Mouse (Mus musculus) large intestine, adult 2 months (tissue): Measurements from ENCODE around the gene Slc7a5. TPM values are rescaled to one million over a fixed set of nuclear protein-coding genes. Genes with fewer than 3 reads are reported as not detected.
A peak's percentile ranks its signal among the peaks of the same experiment; 100 is the strongest.

Source experiments
- DNase-seq: peaks from one replicate; pipeline ENCODE4 v3.0.0-alpha.2; 2012; ENCODE audit warnings: low read depth, low spot score
- WGBS: fragments of 180-500 bp; shearing (Covaris S2); methylation state at CpG from one replicate; pipeline ENCODE4 v1.1.7; 2018; 5-methylcytosine and 5-hydroxymethylcytosine counted together
- polyA plus RNA-seq: library from polyadenylated mRNA; depleted of rRNA; stranded (reverse); fragments of >200 nt; gene quantifications from 2 replicates; pipeline ENCODE4 v1.2.3, GENCODE M21; 2012

The Slc7a5 gene
- polyA plus RNA-seq, 1 experiment: 19.3 TPM

DNA sequence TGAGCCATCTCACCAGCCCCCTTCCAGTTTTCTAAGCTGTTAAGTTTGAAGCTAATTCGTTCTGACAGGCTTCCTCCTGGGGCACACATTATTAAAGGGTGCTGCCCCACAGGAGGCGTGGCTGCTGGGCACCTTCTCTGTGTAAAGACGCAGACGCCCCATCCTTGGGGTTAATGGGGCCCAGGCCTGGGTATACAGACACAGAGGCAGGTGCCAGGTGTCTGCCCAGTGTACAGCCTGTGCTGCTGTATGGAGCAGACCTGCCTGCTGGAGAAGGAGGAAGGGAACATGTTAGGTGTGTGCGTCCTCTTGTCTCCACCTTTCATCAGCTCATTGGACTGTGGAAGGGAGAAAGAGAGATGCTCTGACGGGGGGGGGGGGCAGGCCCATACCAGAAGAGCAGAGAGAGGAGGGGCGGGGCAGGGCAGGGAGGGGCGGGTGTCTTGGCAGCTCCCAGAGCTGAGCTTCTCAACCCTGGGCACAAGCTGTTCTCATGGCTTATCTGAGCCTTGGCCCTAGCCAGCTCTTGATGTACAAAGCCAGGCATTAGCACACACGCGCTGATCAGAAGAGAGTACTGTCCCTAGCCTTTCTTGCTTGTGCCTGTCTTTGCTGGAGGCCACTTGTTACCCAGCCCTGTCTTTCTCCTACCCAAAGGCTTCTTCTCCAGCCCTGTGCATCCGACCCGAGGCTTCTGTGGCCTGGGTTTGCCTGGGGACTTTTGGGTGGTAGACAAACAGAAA, 45.5 kb downstream of the Slc7a5 start:
- 29% methylated on average over 12 of the region's 12 CpGs for WGBS
- DNase-seq: no peak

DNA sequence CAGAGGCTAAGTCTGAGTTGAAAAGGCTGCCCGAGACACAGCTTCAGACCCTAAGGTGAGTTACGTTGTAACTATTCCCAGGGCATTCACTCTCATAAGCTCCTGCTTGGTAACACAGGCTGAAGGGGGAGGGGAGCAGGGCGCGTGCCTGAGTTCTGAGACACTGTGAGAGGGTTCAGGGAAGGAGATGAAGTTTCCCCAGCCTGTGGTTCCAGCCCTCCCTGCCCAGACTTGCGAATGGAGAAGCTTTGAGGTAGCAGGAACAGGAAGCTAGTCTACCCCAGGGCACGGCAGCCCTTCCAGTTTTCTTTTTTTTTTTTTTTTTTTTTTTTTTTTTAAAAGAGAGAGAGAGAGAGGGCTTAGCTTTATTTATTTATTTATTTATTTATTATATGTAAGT, 46.2 kb downstream of the Slc7a5 start:
- WGBS: 45% methylated on average over 6 of the region's 6 CpGs
- DNase-seq: no peak

DNA sequence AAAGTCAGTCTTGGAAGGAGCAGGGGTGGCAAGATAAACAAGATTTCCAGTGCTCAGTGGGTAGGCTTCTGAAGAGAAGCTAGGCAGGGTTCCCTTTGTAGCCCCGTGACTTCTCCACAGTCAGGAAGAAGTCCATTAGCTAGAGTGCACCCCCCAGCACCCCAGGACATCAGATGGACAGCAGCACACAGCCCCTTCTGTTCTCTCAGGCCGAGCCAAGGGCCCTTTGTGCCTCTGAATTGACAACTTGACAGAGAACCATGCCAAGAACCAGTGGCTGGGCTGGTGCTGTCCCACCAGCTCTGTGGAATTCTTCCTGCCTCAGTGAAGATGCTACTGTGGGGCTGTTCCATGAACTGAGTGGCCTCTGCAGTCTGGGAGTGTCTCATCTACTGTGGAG, 49.7 kb downstream of the Slc7a5 start:
- WGBS: 70% methylated on average over 2 of the region's 2 CpGs
- DNase-seq: no peak

DNA sequence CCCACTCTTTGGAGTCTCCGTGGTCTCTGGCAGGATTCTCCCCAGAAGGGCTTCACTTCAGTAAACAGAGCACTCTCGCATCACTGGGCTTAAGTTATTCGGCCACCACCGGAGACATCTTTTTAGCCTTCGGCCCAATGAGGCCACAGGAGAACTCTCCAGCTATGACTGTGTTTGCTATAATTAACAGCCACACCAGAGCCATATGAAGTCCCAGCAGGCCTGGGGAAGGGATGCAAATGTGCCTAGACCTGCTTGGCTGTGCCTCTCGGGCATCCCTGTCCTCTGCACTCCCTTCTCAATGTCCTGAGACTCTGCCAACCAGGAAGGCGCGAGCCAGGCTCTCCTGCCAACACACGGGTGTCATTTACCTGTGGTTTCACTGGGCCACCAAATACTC, 50.2 kb downstream of the Slc7a5 start:
- DNase-seq: no peak
- 53% methylated on average over 9 of the region's 9 CpGs for WGBS

DNA sequence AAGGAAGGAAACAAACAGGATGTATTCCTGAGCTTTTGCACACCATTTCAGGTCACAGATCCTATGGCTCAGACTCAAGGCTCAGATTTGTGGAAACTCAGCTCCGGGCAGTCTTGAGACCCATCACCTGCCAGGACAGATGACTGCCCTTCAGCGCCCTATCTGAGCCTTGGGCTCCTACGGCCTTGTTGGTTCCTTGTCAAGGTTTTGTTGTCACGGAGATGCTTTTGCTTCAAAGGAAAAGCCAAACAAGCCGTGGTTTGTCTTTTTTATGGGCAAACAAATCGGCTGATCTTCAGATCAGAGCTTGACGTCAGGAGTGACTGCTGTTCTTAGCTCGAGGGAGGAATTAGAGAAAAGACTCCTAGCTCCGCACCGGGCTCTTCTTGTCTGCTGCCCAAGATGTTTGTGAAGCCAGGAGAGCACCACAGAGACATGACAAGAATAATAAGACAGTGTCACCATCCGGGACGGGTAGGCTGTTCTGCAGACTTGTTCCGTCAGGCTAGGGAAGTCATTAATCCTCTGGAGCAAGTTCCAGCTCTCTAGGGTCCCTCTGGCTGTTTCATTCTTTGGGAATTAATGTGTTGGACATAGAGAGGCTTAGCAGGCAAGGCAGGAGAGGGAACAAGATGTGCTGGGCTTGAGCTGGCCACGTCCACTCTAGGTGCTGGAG, 51.3 kb downstream of the Slc7a5 start:
- no peak for DNase-seq
- 59% methylated on average over 14 of the region's 14 CpGs for WGBS

DNA sequence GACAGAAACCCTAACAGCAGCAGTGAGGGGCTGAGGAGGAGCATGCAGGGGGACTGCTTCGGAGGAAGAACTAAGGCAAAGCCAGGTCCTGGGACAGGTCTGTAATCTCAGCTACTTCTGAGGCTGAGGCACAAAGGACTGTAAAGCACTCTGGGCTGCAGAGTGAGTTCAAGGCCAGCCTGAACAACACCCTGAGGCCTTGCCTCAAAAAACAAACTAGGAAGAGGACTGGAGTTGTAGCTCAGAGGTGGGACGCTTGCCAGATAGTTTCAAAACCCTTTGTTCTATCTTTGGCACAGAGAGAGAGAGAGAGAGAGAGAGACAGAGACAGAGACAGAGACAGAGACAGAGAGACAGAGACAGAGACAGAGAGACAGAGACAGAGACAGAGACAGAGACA, 53.9 kb downstream of the Slc7a5 start:
- WGBS: 55% methylated on average over 2 of the region's 2 CpGs
- no peak for DNase-seq

DNA sequence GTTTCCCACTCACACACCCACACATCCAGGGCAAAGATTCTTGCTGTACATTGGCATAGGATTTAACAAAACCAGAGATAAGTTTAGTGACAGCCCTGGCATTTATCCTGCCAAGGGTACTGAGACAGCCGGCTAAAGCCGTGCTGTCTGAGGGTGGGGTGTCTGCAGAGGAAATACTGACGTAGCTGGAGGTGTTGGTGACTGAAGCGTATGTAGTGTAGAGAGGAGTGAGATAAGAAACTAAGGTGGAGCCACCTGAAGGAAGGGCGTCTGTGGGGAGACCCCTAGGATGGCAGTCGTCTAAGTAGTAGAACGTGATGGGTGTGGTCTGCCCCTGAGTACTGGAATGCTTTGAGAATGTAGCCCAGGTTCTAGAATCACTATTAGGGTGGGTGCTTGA, 55.0 kb downstream of the Slc7a5 start:
- 26% methylated on average over 7 of the region's 7 CpGs for WGBS
- no peak for DNase-seq

DNA sequence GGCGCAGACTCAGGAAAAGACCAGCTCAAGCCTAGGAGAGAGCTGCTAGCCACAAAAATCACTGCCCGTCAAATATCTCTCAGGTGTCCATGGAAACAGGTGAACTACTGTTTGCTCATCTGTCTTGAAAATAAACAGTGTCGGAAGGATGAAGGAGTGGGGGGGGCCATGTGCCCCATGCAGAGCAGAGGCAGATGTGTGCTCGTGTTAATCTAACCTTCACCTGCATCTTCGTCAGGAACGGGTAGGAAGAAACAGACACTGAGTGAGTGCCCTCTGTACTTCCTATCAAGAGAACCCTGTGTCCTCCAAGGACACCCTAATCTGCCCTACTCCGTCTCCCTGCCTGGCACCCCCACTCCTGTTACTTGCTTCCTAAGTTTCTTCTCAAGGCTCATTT, 55.8 kb downstream of the Slc7a5 start:
- no peak for DNase-seq
- 42% methylated on average over 7 of the region's 7 CpGs for WGBS

DNA sequence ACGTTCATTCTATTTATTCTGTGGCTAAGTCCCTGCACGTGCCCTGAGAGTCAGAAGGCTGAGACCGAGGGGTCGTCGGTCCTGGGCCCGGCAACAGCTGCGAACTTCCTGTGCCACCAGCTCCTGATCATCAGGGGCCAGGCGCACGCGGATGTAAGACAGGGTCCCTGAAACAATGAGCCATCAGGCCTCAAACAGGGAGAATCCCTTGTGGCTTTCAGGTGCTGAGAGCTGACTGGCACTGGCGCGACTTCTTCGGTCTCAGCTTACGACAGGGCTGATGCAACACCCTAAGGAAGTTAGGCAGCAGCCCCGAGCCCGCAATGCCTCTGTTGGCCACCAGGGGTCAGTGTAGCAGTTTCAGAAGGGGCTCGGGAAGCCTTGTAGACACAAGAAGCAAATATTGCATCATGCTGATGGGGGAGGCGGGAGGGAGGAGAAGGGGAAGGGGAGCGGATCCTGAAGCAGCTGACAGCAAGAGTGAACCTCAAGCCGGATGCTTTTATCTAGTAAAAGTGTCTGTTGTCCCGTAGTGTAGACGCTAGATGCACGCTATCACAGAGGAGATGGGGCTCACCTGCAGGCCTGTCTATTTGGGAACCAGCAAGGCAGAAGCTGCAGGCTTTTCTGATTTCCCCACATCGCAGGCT, 56.5 kb downstream of the Slc7a5 start:
- 6% methylated on average over 24 of the region's 24 CpGs for WGBS
- DNase-seq: peak; percentile 76

DNA sequence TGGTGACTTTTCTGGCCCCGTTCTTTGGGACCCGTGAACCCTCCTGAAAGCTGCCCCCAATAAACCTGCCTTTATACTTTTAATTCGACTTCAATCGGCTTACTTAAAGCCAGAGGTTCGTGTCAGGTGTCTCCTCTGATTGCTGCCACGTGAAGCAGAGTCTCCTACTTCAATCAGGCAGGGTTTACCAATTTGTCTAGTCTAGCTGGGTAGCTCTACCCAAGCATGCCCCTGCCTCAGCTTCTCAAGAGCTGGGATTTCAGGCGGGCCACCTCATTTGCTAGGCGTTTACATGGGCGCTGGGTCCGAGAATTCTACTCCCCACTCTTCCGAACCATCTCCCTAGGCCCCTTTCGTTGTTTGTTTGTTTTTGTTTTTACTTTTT, 57.1 kb downstream of the Slc7a5 start:
- no peak for DNase-seq
- 48% methylated on average over 12 of the region's 12 CpGs for WGBS

DNA sequence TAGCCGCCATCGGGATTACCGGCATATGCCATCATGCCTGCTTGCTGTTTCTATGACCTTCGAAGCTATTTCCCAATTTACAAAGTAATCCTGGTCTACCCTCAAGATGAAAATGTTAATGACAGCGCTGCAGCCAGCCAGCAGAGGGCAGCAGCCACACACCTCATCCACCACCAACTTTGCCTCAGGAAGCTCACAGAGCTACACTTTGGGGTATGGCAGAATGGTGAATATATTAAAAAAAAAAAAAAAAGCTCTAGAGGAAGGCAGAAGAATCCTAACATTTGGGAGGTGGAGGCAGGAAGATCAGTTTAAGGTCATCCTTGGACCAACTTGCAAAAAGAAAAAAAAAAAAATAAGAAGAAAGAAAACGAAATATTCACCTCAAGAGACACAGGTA, 57.5 kb downstream of the Slc7a5 start:
- 17% methylated on average over 6 of the region's 6 CpGs for WGBS
- DNase-seq: no peak

DNA sequence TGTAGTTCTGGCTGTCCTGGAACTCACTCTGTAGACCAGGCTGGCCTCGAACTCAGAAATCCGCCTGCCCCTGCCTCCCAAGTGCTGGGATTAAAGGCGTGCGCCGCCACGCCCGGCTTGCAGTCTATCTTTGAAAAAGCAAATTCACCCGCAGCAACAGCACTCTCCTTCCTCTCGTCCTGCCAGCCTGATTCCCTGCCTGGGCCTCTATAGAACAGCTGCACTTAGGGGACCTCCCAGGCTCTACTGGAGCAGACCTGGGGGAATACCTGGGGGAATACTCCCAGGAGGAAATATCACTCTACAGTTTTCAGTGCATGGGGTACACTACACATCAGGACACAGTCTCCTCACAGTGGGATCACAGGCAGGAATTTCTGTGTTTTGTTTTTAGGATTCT, 58.2 kb downstream of the Slc7a5 start:
- WGBS: 52% methylated on average over 9 of the region's 9 CpGs
- DNase-seq: no peak

DNA sequence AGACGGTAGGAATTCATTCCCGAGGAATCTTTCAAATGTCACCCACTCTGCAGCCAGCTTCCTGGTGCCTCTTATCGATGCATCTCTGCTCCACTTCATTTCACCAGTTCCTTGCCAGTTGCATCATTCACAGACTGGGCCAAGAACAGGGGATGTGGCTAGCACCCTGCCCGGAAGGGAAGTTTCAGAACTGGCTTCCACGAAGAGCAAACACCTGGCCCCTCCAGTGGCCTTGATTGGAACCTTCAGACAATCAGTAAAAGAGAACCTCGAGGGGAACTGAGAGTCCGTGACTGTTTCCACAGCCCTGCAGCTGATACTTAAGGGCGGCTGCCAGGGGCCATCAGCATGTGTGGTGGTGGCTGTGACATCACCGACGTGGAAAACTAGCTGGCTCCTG, 59.0 kb downstream of the Slc7a5 start:
- no peak for DNase-seq
- 47% methylated on average over 10 of the region's 10 CpGs for WGBS

DNA sequence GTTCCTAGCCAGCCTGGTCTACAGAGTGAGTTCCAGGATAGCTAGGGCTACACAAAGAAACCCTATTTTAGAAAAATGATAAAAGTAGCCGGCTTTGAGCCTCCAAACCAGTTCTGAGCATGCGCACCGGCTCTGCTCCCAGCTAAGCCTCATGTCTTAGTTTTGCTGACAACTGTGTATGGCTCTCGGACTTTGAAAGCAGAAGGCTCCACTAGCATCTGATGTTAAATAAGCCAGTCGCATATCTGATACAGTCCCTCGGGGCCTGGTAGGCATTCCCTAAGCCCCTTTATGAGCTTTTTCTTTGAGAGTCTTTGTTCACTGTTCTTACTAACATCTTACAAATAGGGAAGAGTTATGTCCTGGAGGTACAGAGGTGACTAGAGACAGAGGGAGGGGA, 59.5 kb downstream of the Slc7a5 start:
- no peak for DNase-seq
- 74% methylated on average over 6 of the region's 6 CpGs for WGBS

DNA sequence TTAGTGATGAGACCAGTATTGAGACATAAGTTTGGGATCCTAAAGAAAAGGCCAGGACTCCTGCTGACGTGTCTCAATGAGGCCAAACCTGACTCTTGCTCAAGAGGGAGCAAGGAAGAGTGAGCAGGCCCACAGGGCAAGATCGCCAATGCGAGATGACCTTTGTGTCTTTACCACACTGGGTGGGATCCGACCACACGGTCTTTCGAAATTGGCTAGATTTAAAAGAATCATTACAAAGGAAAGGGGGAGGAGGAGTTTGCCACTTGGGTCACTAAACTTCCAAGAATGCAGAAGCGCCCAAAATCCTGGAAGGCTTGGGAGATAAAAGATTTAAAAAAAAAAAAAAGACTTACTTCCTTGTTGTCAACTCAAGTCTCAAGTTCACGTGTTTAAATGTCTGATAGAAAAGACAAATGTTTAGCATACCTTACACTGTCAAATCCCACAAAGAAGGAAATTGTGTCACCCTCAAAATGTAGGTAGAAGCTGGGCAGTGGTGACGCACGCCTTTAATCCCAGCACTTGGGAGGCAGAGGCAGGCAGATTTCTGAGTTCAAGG, 60.2 kb downstream of the Slc7a5 start:
- no peak for DNase-seq
- 50% methylated on average over 10 of the region's 10 CpGs for WGBS

DNA sequence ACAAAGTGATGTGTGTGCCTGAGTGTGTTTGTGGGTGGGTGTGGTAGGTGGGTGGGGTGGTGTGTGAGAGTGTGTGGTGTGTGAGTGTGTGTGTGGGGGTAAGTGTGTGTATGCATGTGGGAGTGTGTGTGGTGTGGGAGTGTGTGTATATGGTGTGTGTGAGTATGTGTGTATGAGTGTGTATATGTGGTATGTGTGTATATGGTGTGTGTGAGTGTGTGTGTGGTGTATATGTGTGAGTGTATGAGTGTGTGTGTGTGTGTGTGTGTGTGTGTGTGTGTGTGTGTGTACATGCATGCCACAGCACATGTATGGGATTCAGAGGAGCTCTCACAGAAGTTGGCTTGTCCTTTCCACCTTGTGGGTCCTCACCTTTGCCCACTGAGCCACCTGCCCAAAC, 60.7 kb downstream of the Slc7a5 start:
- DNase-seq: no peak

DNA sequence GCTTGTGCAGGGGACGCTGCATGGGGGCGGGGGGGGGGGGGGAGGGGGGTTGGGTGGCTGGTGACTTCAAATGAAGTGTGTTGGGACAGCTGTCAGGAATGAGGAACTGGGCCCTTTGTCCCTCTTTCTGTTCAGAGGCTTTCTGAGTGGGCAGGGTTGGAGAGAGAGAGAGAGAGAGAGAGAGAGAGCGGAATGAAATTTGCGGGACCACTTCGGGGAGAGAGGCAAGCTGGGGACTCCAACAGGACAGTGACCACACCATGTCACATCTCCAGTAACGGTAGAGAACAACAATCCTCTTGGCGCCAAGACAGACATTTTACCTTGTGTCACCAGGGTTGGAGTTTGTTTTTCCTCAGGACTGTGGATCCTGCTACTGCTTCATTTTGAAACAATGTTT, 62.7 kb downstream of the Slc7a5 start:
- DNase-seq: no peak
- WGBS: 64% methylated on average over 7 of the region's 7 CpGs

DNA sequence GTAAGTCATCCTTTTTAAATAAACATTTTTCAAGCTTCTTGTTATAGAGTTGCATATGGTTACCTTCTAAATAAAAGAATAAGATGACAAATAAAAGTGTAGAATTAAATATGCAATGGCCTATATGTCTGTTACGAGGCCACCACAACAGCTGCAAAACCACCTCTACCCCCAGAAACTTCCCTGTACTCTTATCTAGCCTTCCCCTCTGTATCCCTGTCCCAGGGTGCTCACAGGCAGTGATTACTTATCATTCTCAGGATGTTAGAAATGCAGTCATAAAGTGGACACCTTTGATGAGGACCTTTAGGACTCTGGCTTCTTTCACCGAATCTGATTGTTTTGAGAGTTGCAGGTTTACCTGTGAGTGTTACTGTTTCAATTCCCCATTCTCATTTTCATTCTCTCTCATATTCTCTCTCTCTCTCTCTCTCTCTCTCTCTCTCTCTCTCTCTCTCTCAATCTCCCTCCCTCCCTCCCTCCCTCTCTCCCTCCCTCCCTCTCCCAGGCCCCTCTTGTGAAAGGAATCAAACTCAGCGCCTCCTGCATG, 64.2 kb downstream of the Slc7a5 start:
- 62% methylated on average over 3 of the region's 3 CpGs for WGBS
- DNase-seq: no peak

DNA sequence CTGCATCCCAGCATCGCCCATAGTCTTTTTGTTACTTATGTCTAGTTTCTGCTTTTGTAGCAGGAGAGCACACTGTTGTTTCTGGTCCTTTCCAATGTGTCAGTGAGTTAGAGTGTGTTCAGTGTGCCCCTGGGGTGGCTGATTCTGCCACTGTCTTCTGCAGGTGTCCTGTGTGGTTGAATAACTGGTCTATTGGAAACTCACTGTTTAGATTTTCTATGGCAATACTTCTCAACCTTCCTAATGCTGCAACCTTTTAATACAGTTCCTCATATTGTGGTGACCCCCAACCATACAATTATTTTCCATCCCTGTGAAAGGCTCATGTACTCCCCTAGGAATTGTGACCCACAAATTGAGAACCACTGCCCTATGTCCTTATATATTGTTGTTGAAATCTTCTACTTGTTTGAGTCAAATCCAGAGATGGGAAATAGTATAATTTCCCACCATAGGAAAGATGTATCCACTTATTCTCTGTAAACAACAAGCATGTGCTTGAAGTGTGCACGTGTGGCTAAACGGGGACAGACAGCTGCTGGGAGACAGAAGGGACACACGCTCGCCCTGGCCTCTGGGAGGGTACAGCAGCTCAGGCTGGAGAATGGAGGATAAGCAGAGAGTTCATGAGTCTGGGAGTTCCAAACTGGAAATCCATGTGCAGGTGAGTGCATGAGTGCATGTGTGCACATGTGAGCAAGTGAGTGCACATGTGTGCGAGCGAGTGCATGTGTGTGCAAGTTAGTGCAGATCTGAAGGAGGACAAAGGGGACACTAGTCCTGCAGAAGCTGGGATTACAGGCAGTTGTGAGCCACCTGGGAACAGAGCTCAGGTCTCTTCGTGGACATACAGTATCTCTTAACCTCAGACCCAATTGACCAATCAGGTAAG, 65.2 kb downstream of the Slc7a5 start:
- DNase-seq: no peak
- WGBS: 86% methylated on average over 8 of the region's 8 CpGs

DNA sequence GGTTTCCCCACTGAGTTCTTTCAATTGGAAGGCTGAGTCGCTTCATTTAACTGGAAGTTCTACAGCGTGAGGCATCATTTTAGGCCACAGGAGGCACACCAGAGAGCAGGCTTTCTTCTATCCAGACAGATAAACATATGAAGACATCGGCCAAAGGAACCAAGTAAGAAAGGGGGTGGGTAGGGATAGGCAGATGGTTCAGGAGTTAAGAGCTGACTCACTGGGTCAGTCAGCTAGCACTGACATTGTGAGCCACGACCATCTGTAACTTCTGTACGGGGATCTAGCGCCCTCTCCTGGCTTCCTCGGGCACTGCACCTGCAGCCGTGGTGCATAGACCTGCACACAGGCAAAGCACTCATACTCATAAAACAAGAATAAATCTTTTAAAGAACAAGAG, 66.3 kb downstream of the Slc7a5 start:
- no peak for DNase-seq
- 50% methylated on average over 8 of the region's 8 CpGs for WGBS
